Mouse (Mus musculus) olfactory bulb, adult 2 months (tissue): ENCODE measurements at regions not wholly inside any gene's neighbourhood (a gene's known extent, or its start where the extent isn't known, plus 50 kb on each side); places are given as distances from the start of the nearest gene placed in this dataset.

ENCODE experiments used
- CTCF ChIP-seq: fragments of 200-500 bp; IDR thresholded peaks from 2 replicates; pipeline ENCODE4 v1.5.1; 2012; ENCODE audit warnings: low read depth, mild to moderate bottlenecking, low read length, moderate library complexity; ENCODE audit not compliant: insufficient read depth
- POLR2A ChIP-seq: fragments of 200-500 bp; IDR thresholded peaks from 2 replicates; pipeline ENCODE4 v1.6.1; 2012; ENCODE audit warnings: mild to moderate bottlenecking, low read depth, low read length, moderate library complexity; ENCODE audit not compliant: insufficient read depth

DNA sequence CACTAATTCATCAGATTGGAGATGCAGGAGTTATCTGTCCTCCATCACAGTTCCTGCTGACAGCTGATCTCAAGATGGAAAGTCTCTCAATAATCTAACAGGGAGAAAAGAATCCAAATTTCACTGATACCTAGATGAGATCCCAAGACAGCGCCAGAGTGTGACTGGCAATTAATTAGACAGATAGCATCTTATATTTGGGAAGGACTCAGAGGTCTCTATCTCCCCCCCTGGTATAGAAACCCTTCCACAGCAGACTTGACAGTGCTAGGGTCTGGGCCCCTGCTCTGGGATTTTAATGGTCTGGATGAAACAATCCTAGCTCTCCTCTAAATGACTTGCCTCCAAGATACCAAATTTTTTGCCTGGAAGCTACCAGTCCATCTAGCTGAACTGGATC, 291.6 kb downstream of the Ets1 start:
- no peak for TF ChIP-seq CTCF
- TF ChIP-seq POLR2A: no peak
